Mouse (Mus musculus) activated CD4-positive, CD25-positive, alpha-beta regulatory T cell, adult 4 months (primary cell): ENCODE measurements around the gene Abi1. TPM values are rescaled to one million over a fixed set of nuclear protein-coding genes. Genes with fewer than 3 reads are reported as not detected.
"Not testable (repeated sequence)": the region's sequence is repeated elsewhere in the genome, so short reads cannot be mapped to it uniquely, and the experiment has no call there.

Source experiments
- ATAC-seq: one replicate; pipeline ENCODE4 v1.8.0; 2017
- polyA plus RNA-seq, 2 experiments: library from polyadenylated mRNA; unstranded; fragments of 100-300 nt; shearing (Covaris generic); gene quantifications; one replicate each; pipeline ENCODE4 v1.2.1; 2017

Gene Abi1
- polyA plus RNA-seq, 2 experiments from 2014 or later, result 222 to 231 TPM

DNA sequence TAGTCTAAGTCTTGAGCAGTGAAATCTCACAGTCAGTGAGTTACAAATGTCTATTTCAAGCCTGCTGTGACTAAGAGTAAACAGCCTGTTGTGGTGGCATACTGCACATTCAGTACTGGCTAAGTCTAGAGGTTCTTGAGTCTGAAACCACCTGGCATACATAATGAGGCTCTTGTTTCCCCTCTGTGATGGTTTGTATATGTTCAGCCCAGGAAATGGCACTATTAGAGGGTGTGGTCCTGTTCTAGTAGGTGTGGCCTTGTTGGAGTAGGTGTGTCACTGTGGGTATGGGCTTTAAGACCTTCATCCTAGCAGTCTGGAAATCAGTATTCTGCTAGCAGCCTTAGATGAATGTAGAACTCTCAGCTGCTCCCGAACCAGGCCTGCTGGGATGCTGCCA is 82.6 kb downstream of the Abi1 start:
- peak; percentile 83 for ATAC-seq

GRCm38 (mm10) chr2:22955914-22956313 is 84.1 kb downstream of the Abi1 start:
- ATAC-seq, result no peak

DNA sequence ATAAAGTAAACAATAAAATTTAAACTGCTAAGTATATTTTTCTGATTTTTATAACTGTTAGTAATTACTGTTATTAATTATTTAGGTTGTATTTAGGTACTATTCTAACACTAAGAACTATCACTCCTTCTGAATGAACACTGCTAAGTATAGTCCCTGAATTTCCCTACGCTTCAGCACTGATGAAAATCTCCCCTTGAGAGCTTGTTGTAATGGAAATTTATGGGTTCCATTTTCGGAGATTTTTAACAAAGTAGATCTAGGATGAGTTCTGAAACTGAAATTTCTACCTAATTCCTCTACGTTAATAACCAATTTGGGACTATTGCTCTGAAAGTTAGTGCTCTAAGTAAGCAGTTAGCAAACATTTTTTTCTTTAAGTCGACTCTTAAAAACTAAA is 85.8 kb downstream of the Abi1 start:
- ATAC-seq, result no peak

DNA sequence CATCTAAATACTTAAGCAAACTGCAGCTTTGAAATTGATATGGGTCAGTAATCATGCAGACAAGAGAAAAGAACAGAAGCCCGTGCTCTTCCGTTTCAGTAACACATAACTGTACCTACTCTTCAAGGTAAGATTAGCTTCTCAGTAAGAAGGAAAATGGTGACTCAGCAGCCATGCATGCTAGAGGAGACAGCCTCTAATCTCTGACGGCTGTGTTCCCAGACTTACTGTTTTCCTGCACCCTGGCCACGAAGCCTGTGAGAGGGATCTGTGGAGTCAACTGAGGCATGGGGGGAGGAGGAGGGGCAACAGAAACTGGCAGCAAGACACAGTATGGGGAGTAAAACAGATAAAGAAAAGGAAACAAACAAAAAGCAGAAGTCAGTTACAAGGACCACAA is 90.1 kb downstream of the Abi1 start:
- ATAC-seq, result no peak

- ATAC-seq, result no peak
These were observed 106.5 kb downstream of the Abi1 start for GRCm38 (mm10) chr2:22933556-22933955.

DNA sequence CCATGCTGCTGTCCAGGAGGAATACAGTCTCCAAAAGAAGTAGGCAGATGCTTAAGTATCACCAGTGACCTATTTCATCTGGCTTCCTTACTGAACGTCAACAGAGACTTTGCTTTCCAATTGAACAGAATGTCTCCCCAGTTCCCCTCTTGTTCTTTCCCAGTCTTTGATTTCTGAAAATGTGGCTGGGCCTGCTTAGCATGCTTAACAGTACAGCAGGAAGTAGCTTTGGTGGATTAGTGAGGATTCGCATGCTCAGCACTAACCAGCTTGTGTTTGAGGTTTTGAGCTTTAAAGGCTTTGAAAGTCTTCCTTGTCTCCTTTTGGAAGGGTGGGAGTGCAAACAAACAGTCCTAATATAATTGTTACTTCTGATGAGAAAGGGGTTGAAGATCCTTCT is 111.8 kb downstream of the Abi1 start:
- no peak for ATAC-seq

DNA sequence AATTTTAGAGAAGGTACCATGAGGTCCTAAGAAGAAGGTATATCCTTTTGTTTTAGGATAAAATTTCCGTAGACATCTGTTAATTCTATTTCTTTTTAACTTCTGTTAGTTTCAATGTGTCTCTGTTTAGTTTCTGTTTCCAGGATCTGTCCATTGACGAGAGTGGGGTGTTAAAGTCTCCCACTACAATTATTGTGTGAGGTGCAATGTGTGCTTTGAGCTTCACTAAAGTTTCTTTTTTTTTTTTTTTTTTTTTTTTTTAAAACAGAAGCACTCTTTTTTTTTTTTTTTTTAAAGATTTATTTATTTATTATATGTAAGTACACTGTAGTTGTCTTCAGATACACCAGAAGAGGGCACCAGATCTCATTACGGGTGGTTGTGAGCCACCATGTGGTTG is 114.1 kb downstream of the Abi1 start:
- not testable (repeated sequence) for ATAC-seq

DNA sequence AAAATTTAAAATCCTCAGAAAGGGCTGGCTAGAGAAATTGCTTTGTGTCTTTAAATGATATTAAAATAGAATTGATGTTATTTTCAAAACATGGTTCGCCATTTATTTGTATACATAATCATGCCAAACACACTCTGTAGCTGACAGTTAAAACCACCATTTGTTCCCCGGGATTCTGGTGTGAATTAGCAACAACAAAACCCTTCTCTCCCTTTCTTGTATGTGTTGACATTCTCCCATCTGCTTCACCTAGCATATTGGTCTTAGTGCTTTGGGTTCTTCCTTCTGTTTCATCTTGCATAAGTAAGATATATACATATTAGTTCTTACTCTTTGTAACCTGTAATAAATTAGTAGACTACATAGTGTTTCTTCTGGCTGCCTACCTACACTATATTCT is 121.4 kb downstream of the Abi1 start:
- ATAC-seq, result no peak

DNA sequence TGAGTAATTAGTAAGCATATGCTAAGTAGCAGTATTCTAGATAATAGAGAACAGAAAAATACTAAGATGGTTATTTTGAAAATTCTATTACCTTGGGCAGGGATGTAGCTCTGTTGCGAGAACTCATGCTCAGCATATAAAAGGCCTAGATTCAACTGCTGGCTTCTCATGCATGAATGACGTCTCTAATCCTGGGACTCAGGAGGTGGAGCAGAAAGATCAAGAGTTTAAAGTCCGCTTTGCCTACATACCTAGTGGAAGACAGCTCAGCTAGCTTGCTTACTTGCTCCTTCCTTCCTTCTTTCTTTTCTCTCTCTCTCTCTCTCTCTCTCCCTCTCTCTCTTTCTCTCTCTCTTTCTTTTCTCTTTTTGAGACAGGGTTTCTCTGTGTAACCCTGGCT is 125.6 kb downstream of the Abi1 start:
- no peak for ATAC-seq

GRCm38 (mm10) chr2:22903947-22904346 is 136.1 kb downstream of the Abi1 start:
- no peak for ATAC-seq

- peak; percentile 98 for ATAC-seq
These were observed 144.5 kb downstream of the Abi1 start, which contains the start of gene Pdss1 for GRCm38 (mm10) chr2:22895282-22896273. Pdss1 (plus strand) TSS chr2:22895522.

DNA sequence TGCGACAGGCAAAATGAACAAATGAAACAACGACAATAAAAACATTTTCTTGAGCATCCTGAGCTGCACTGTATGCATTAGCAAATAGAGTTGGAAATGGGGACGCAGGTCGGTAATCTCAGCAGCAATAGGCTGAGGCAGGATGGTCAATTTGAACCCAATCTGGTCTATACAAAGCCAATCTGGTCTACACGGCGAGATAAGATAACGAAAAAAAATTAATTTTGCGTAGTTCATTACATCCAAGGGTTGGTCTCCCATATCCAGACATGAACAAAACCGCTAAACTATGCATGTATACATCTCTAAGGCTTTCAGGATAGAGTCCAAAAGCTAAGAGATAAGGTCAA is 145.1 kb downstream of the Abi1 start:
- no peak for ATAC-seq

Other genes starting within 250 kb of the Abi1 start
- gene Pdss1, start 144.7 kb downstream of the Abi1 start, polyA plus RNA-seq, result 10 to 100 TPM in 1 of 2 experiments, 1 to 10 TPM in 1; 9.0 to 14.8 TPM
- gene Acbd5, start 27.9 kb upstream of the Abi1 start, polyA plus RNA-seq, result 10 to 100 TPM; 49.5 to 62.5 TPM
- gene Mastl, start 115.8 kb upstream of the Abi1 start, polyA plus RNA-seq, result 1 to 10 TPM; 3.5 to 5.5 TPM
- 100 to 1,000 TPM; 115 to 119 TPM for gene Yme1l1, start 116.1 kb upstream of the Abi1 start, polyA plus RNA-seq
- under 1 TPM in 1 of 2 experiments, not detected in 1; 0.36 TPM for gene 4931423N10Rik, start 167.2 kb upstream of the Abi1 start, polyA plus RNA-seq